Mouse (Mus musculus) erythroblast, adult 5-6 weeks (primary cell): ENCODE data around the gene Isx. TPM values are rescaled to one million over a fixed set of nuclear protein-coding genes. Genes with fewer than 3 reads are reported as not detected.

Experiments
- ATAC-seq: replicated peaks from 2 replicates; pipeline ENCODE4 v1.8.0; 2016; ENCODE audit warnings: moderate number of reproducible peaks, mild to moderate bottlenecking, moderate TSS enrichment, inconsistent platforms; ENCODE audit not compliant: poor library complexity, low FRiP score, severe bottlenecking
- total RNA-seq, 2 experiments: library from RNA; stranded (forward) in 1 of 2; stranded (reverse) in 1 of 2; fragments of 150-400 nt in 1 of 2; fragments of 200-764, 138-1000 nt in 1 of 2; gene quantifications; 2 replicates each; pipeline versions ENCODE4 v1.2.3 to v1.2.4; 2015 to 2017; ENCODE audit warnings: low replicate concordance in 2 of 2

Gene Isx
- total RNA-seq, 2 experiments from 2014 or later, result not detected

- ATAC-seq, result no peak
These were observed 24.3 kb downstream of the Isx start for GRCm38 (mm10) chr8:74897315-74897714.

- no peak for ATAC-seq
These were observed 26.8 kb downstream of the Isx start for GRCm38 (mm10) chr8:74899796-74900195.

- no peak for ATAC-seq
These were observed 28.8 kb downstream of the Isx start for GRCm38 (mm10) chr8:74901765-74902164.

- no peak for ATAC-seq
These were observed 30.3 kb downstream of the Isx start for GRCm38 (mm10) chr8:74903054-74903842.

GRCm38 (mm10) chr8:74906333-74906732 lies 33.4 kb downstream of the Isx start:
- no peak for ATAC-seq

GRCm38 (mm10) chr8:74910708-74911107 lies 37.7 kb downstream of the Isx start:
- ATAC-seq, result no peak

- no peak for ATAC-seq
These were observed 47.9 kb downstream of the Isx start for GRCm38 (mm10) chr8:74920691-74921421.

GRCm38 (mm10) chr8:74921882-74922518 lies 49.0 kb downstream of the Isx start:
- no peak for ATAC-seq

- no peak for ATAC-seq
These were observed 55.0 kb downstream of the Isx start for GRCm38 (mm10) chr8:74927940-74928339.

GRCm38 (mm10) chr8:74930731-74931130 lies 57.8 kb downstream of the Isx start:
- peak; percentile 46 for ATAC-seq

- ATAC-seq, result no peak
These were observed 62.3 kb downstream of the Isx start for GRCm38 (mm10) chr8:74935308-74935707.

- ATAC-seq, result no peak
These were observed 63.7 kb downstream of the Isx start for GRCm38 (mm10) chr8:74936656-74937055.

GRCm38 (mm10) chr8:74942056-74942455 lies 69.1 kb downstream of the Isx start:
- ATAC-seq, result no peak

Other genes with a start within 250 kb of the Isx start
- 14.8 and 21.1 TPM in 2 replicates for gene Hmgxb4, start 120.2 kb downstream of the Isx start, total RNA-seq (2015; ENCODE audit: low replicate concordance)
- gene Hmgxb4, start 120.2 kb downstream of the Isx start, total RNA-seq (2017; ENCODE audit: low replicate concordance), result 11.8 and 43.7 TPM in 2 replicates
- gene Tom1, start 160.5 kb downstream of the Isx start, total RNA-seq (2015; ENCODE audit: low replicate concordance), result 11.7 and 14.8 TPM in 2 replicates
- 8.1 and 19.8 TPM in 2 replicates for gene Tom1, start 160.5 kb downstream of the Isx start, total RNA-seq (2017; ENCODE audit: low replicate concordance)
- gene Hmox1, start 220.4 kb downstream of the Isx start, total RNA-seq (2015; ENCODE audit: low replicate concordance), result 38.8 and 51.6 TPM in 2 replicates
- 58.8 and 63.7 TPM in 2 replicates for gene Hmox1, start 220.4 kb downstream of the Isx start, total RNA-seq (2017; ENCODE audit: low replicate concordance)
- gene Mcm5, start 236.4 kb downstream of the Isx start, total RNA-seq (2015; ENCODE audit: low replicate concordance), result 29.2 and 33.4 TPM in 2 replicates
- 101 and 103 TPM in 2 replicates for gene Mcm5, start 236.4 kb downstream of the Isx start, total RNA-seq (2017; ENCODE audit: low replicate concordance)